Mouse (Mus musculus): ENCODE measurements around the gene Epn3. TPM values are rescaled to one million over a fixed set of nuclear protein-coding genes. Genes with fewer than 3 reads are reported as not detected.

Epn3 gene
- polyA plus RNA-seq, 1 experiment from 2014 or later, result 12.0 TPM

- H3K9me3 ChIP-seq, result no peaks in the 10 kb centered on the region
- H3K36me3 ChIP-seq, result no peaks in the 10 kb centered on the region
- no peak for ATAC-seq (ENCODE audit: insufficient read depth, low FRiP score, low read depth)
- WGBS, result 74% methylated on average over 9 of the region's 9 CpGs
- no peak overlapping the region for H3K27ac ChIP-seq
- H3K4me2 ChIP-seq, result no peak overlapping the region
- H3K27me3 ChIP-seq (replicated peaks), result no peaks in the 10 kb centered on the region
- no peak overlapping the region for H3K4me3 ChIP-seq (replicated peaks)
- H3K4me1 ChIP-seq, result no peaks in the 10 kb centered on the region
- H3K9ac ChIP-seq, result no peak overlapping the region
Measured at GRCm38 (mm10) chr11:94441752-94442151, 58.0 kb downstream of the Epn3 start.

GRCm38 (mm10) chr11:94441122-94441521, 58.7 kb downstream of the Epn3 start:
- Histone ChIP-seq H3K4me2 (no peak overlapping the region), H3K27me3 (replicated peaks) (no peaks in the 10 kb centered on the region), H3K4me3 (replicated peaks) (no peak overlapping the region), H3K27ac (no peak overlapping the region), H3K9me3 (no peaks in the 10 kb centered on the region), H3K36me3 (no peaks in the 10 kb centered on the region), H3K9ac (no peak overlapping the region), H3K4me1 (no peaks in the 10 kb centered on the region)
- no peak for ATAC-seq (ENCODE audit: insufficient read depth, low FRiP score, low read depth)
- 49% methylated on average over 7 of the region's 7 CpGs for WGBS

GRCm38 (mm10) chr11:94440421-94440820, 59.4 kb downstream of the Epn3 start:
- no peak overlapping the region for H3K27ac ChIP-seq
- no peaks in the 10 kb centered on the region for H3K9me3 ChIP-seq
- no peak overlapping the region for H3K9ac ChIP-seq
- H3K4me1 ChIP-seq, result no peaks in the 10 kb centered on the region
- 83% methylated on average over 6 of the region's 6 CpGs for WGBS
- H3K27me3 ChIP-seq (replicated peaks), result no peaks in the 10 kb centered on the region
- ATAC-seq (ENCODE audit: insufficient read depth, low FRiP score, low read depth), result no peak
- H3K4me2 ChIP-seq, result no peak overlapping the region
- no peaks in the 10 kb centered on the region for H3K36me3 ChIP-seq
- H3K4me3 ChIP-seq (replicated peaks), result no peak overlapping the region

Other genes starting within 250 kb of the Epn3 start
- 6.4 and 10.9 TPM in 2 replicates for gene Gm21885, start 218.1 kb downstream of the Epn3 start, polyA plus RNA-seq (2015; fragmentation: Nextera tagmentation; extraction: Ambion mirVana)
- 116 TPM in 2 replicates for gene Luc7l3, start 178.0 kb downstream of the Epn3 start, polyA plus RNA-seq (2015; fragmentation: Nextera tagmentation; extraction: Ambion mirVana)
- 24.2 and 27.3 TPM in 2 replicates for gene Ankrd40, start 172.0 kb downstream of the Epn3 start, polyA plus RNA-seq (2015; fragmentation: Nextera tagmentation; extraction: Ambion mirVana)
- gene Abcc3, start 107.0 kb downstream of the Epn3 start, polyA plus RNA-seq (2015; fragmentation: Nextera tagmentation; extraction: Ambion mirVana), result 6.6 and 7.7 TPM in 2 replicates
- gene Cacna1g, start 25.8 kb downstream of the Epn3 start, polyA plus RNA-seq (2015; fragmentation: Nextera tagmentation; extraction: Ambion mirVana), result 7.8 and 8.3 TPM in 2 replicates
- gene Spata20, start 13.8 kb downstream of the Epn3 start, polyA plus RNA-seq (2015; fragmentation: Nextera tagmentation; extraction: Ambion mirVana), result 0.17 and 0.45 TPM in 2 replicates
- gene Mycbpap, start 21.8 kb upstream of the Epn3 start, polyA plus RNA-seq (2015; fragmentation: Nextera tagmentation; extraction: Ambion mirVana), result 1.9 and 2.7 TPM in 2 replicates
- 3.5 and 4.0 TPM in 2 replicates for gene Rsad1, start 49.3 kb upstream of the Epn3 start, polyA plus RNA-seq (2015; fragmentation: Nextera tagmentation; extraction: Ambion mirVana)
- 7.3 and 7.7 TPM in 2 replicates for gene Chad, start 65.1 kb upstream of the Epn3 start, polyA plus RNA-seq (2015; fragmentation: Nextera tagmentation; extraction: Ambion mirVana)
- gene Acsf2, start 101.9 kb upstream of the Epn3 start, polyA plus RNA-seq (2015; fragmentation: Nextera tagmentation; extraction: Ambion mirVana), result 4.4 and 6.4 TPM in 2 replicates
- 223 and 264 TPM in 2 replicates for gene Lrrc59, start 129.8 kb upstream of the Epn3 start, polyA plus RNA-seq (2015; fragmentation: Nextera tagmentation; extraction: Ambion mirVana)
- gene Mrpl27, start 153.8 kb upstream of the Epn3 start, polyA plus RNA-seq (2015; fragmentation: Nextera tagmentation; extraction: Ambion mirVana), result 136 and 150 TPM in 2 replicates
- 16.6 and 17.6 TPM in 2 replicates for gene Eme1, start 154.0 kb upstream of the Epn3 start, polyA plus RNA-seq (2015; fragmentation: Nextera tagmentation; extraction: Ambion mirVana)
- gene Xylt2, start 177.5 kb upstream of the Epn3 start, polyA plus RNA-seq (2015; fragmentation: Nextera tagmentation; extraction: Ambion mirVana), result 19.3 and 20.3 TPM in 2 replicates
- 0.74 and 1.2 TPM in 2 replicates for gene Gm11541, start 204.5 kb upstream of the Epn3 start, polyA plus RNA-seq (2015; fragmentation: Nextera tagmentation; extraction: Ambion mirVana)
- gene Cdc34b, start 241.8 kb upstream of the Epn3 start, polyA plus RNA-seq (2015; fragmentation: Nextera tagmentation; extraction: Ambion mirVana), result 0.42 TPM in 1 of 2 replicates, not detected in the other